Mouse (Mus musculus) liver, adult 2 months (tissue): ENCODE measurements at regions not wholly inside any gene's neighbourhood (a gene's known extent, or its start where the extent isn't known, plus 50 kb on each side); places are given as distances from the start of the nearest gene placed in this dataset.

Source experiments
- CTCF ChIP-seq: fragments of 200-500 bp; IDR thresholded peaks from 2 replicates; pipeline ENCODE4 v1.5.1; 2011; ENCODE audit warnings: low read depth, low read length, control low read depth
- POLR2A ChIP-seq: fragments of 200-500 bp; IDR thresholded peaks from 2 replicates; pipeline ENCODE4 v1.6.1; 2011; ENCODE audit warnings: low read length, control low read depth; ENCODE audit not compliant: insufficient read depth; ENCODE audit errors: extremely low read depth

GRCm38 (mm10) chr6:31039485-31039884 is 80.6 kb upstream of the Klf14 start:
- no peak for TF ChIP-seq CTCF
- TF ChIP-seq POLR2A: no peak
